Mouse (Mus musculus) forebrain, postnatal 0 days (tissue): ENCODE data around the gene Rnf187. TPM values are rescaled to one million over a fixed set of nuclear protein-coding genes. Genes with fewer than 3 reads are reported as not detected.

Experiments used
- ATAC-seq: fragments of 200-750 bp; cut with Nextera tagmentation; 2 replicates; pipeline ENCODE4 v1.8.0; 2017; ENCODE audit warnings: mild to moderate bottlenecking, moderate library complexity
- DNase-seq: peaks from one replicate; pipeline ENCODE4 v3.0.0-alpha.2; 2015
- H3K27ac ChIP-seq: fragments of 300-500 bp; sonication (generic); 2 replicates; pipeline ENCODE4 v1.5.1; 2014; ENCODE audit warnings: low read depth, mild to moderate bottlenecking, antibody characterized with exemption, low read length, moderate library complexity, mixed read lengths
- H3K27me3 ChIP-seq: fragments of 300-500 bp; sonication (generic); 2 replicates; pipeline ENCODE4 v1.6.1; 2014; ENCODE audit warnings: mild to moderate bottlenecking, low read length, mixed read lengths; ENCODE audit not compliant: insufficient read depth
- H3K36me3 ChIP-seq: fragments of 300-500 bp; sonication (generic); 2 replicates; pipeline ENCODE4 v1.6.1; 2014; ENCODE audit warnings: mild to moderate bottlenecking, moderate library complexity; ENCODE audit not compliant: insufficient read depth
- H3K4me1 ChIP-seq: fragments of 300-500 bp; sonication (generic); 2 replicates; pipeline ENCODE4 v1.6.1; 2014; ENCODE audit warnings: antibody characterized with exemption; ENCODE audit not compliant: insufficient read depth
- H3K4me2 ChIP-seq: fragments of 300-500 bp; sonication (generic); 2 replicates; pipeline ENCODE4 v1.6.1; 2014; ENCODE audit warnings: low read depth, mild to moderate bottlenecking, moderate library complexity
- H3K4me3 ChIP-seq: fragments of 300-500 bp; sonication (generic); 2 replicates; pipeline ENCODE4 v1.5.1; 2014; ENCODE audit warnings: low read depth, low read length, mixed read lengths
- H3K9ac ChIP-seq: fragments of 300-500 bp; sonication (generic); 2 replicates; pipeline ENCODE4 v1.6.1; 2014; ENCODE audit warnings: mild to moderate bottlenecking
- H3K9me3 ChIP-seq: fragments of 300-500 bp; sonication (generic); 2 replicates; pipeline ENCODE4 v1.6.1; 2016; ENCODE audit warnings: low read length
- CTCF ChIP-seq: sonication (generic); IDR thresholded peaks from 2 replicates; pipeline ENCODE4 v1.5.1; 2016; ENCODE audit warnings: antibody characterized with exemption, control low read depth, low read depth
- WGBS: fragments of 180-500 bp; shearing (Covaris S2); extraction: QIAGEN DNeasy Blood & Tissue Kit; methylation state at CpG from one replicate; pipeline ENCODE4 v1.1.7; 2014; 5-methylcytosine and 5-hydroxymethylcytosine counted together
- polyA plus RNA-seq: library from polyadenylated mRNA; unstranded; fragments of >200 nt; fragmentation: Nextera tagmentation; extraction: Ambion mirVana; gene quantifications from 2 replicates; pipeline ENCODE4 v1.2.1, GENCODE M21; 2015
- total RNA-seq: library from RNA; depleted of rRNA; stranded (reverse); fragments of >200 nt; gene quantifications from 2 replicates; pipeline ENCODE4 v1.2.3, GENCODE M21; 2014

Rnf187 gene
- total and polyA plus RNA-seq, 2 experiments from 2014 or later: 608 to 716 TPM

DNA sequence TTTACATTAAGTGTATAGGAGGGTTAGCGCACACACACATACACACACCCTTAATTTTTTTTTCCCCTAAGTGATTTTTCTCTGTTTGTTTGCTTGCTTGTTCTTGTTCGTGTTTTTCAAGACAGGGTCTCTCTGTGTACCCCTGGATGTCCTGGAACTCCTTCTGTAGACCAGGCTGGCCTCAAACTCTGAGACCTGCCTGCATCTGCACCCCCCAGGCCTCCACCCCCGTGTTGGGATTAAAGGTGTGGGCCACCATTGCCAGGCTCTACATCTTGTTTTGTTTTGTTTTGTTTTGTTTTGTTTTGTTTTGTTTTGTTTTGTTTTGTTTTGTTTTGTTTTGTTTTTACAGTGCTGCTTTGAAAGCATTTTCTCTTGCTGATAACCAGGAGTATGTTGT lies 8.6 kb upstream of the Rnf187 start:
- DNase-seq (no peak), ATAC-seq (no peak)
- H3K4me1 ChIP-seq: peaks cover 9% of the 10 kb centered on the region; the same call in 1 of the 2 replicates
- H3K4me3 ChIP-seq: no peak overlapping the region
- no peaks in the 10 kb centered on the region for H3K36me3 ChIP-seq
- no peaks in the 10 kb centered on the region for H3K27me3 ChIP-seq
- peak overlapping the region; percentile 98 for H3K27ac ChIP-seq
- no peak for TF ChIP-seq CTCF
- H3K9me3 ChIP-seq: no peaks in the 10 kb centered on the region
- WGBS: 73% methylated on average over 3 of the region's 3 CpGs
- peak overlapping the region; percentile 64 for H3K4me2 ChIP-seq
- H3K9ac ChIP-seq: peak overlapping the region; percentile 65; the same call in 1 of the 2 replicates

DNA sequence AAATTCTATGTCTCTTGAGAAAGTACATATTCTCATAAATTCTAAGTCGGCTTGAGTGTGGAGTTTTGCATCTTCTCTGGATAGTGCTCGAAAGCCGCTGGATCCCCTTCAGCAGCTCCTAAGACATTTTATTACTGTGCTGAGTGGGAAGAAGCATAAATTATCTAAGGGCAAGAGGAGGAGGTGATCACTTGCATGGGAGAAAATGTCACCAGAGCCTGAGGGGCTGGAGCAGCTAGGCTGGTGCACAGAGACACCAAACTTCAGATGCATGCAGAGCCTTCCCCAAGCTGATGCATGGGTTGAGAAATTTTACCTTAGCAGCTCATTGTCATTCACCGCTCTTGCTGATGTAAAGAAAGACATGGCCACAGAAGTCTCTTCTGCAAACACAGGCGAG lies 5.4 kb upstream of the Rnf187 start:
- ATAC-seq: no peak
- Histone ChIP-seq H3K36me3 (no peaks in the 10 kb centered on the region), H3K27ac (no peak overlapping the region), H3K9ac (no peak overlapping the region), H3K4me3 (no peak overlapping the region), H3K4me1 (peaks cover 5% of the 10 kb centered on the region; the same call in 1 of the 2 replicates), H3K9me3 (no peaks in the 10 kb centered on the region), H3K4me2 (no peak overlapping the region), H3K27me3 (no peaks in the 10 kb centered on the region)
- 75% methylated on average over 5 of the region's 5 CpGs for WGBS
- no peak for DNase-seq
- no peak for TF ChIP-seq CTCF

DNA sequence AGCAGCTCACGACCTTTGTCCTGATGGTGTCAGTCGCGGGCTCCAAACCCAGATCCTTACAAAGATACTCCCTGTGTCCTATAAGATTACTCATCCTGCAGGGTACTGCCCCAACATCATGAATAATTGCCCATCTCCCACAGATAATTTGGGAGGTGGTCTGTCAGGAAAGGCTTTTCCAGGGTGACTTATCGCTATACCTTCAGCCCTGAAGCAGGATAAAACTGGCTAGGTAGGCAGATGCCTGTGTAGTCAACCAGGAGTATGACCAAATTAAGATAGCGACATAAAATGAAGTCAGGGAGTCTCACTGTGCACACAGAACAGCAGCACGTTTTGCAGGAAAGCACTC lies 348 bp upstream of the Rnf187 start:
- Histone ChIP-seq H3K27ac (peak overlapping the region; percentile 93), H3K4me1 (peaks cover 14% of the 10 kb centered on the region), H3K4me2 (peak overlapping the region; percentile 81), H3K36me3 (peaks cover 18% of the 10 kb centered on the region), H3K9ac (peak overlapping the region; percentile 83), H3K4me3 (peak overlapping the region; percentile 80), H3K27me3 (no peaks in the 10 kb centered on the region), H3K9me3 (no peaks in the 10 kb centered on the region)
- no peak for TF ChIP-seq CTCF
- DNase-seq (no peak), ATAC-seq (peak; percentile 16; the same call in 1 of the 2 replicates)
- 13% methylated on average over 6 of the region's 6 CpGs for WGBS

DNA sequence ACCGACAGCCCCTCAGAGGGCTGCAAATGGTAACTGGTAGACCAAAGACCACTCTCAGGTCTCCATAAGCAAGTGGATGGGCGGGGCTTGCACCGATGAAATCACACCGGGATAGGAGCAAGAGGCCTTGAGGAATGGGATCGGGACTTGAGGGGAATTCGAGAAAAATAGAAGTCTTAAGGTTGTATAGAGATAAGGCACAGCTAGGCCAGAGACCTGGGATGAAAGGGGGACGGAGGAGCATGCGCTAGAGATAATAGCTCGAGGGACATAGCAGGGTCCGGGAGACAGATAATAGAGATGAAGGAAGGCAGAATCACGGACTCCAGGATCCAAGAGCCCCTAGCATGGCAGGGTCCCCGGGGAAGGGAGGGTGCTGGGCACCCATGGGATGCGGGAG lies 807 bp downstream of the Rnf187 start:
- Histone ChIP-seq H3K27me3 (no peaks in the 10 kb centered on the region), H3K9ac (peak overlapping the region; percentile 83), H3K9me3 (no peaks in the 10 kb centered on the region), H3K4me1 (peaks cover 14% of the 10 kb centered on the region), H3K36me3 (peaks cover 29% of the 10 kb centered on the region), H3K4me2 (peak overlapping the region; percentile 81), H3K27ac (peak overlapping the region; percentile 93), H3K4me3 (peak overlapping the region; percentile 80)
- ATAC-seq: no peak
- no peak for TF ChIP-seq CTCF
- DNase-seq: peak; percentile 41
- WGBS: 2% methylated on average over 13 of the region's 13 CpGs

DNA sequence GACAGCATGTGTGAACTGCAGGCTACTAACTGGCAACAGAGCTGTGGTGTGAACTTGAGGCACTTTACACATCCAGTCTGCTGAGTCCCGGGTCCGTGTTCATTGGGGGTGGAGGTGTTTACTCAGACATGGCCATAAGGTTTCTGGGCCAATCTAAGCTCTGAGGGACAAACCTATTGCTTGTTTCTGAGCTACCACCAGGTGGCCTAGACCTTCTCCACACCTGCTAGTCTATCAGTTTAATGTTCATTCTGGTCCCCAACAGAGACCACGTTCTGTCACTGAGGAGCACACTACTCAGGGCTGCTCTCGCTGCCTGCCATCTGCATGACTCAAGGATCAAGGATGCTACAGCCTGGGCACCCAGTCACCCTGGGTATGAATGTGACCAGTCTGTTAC lies 7.1 kb downstream of the Rnf187 start:
- WGBS: 81% methylated on average over 4 of the region's 4 CpGs
- TF ChIP-seq CTCF: peak; percentile 41
- H3K4me2 ChIP-seq: no peak overlapping the region
- H3K9ac ChIP-seq: no peak overlapping the region
- H3K9me3 ChIP-seq: no peaks in the 10 kb centered on the region
- H3K27ac ChIP-seq: no peak overlapping the region
- ATAC-seq (peak; percentile 15; the same call in 1 of the 2 replicates), DNase-seq (no peak)
- peaks cover 3% of the 10 kb centered on the region; the same call in 1 of the 2 replicates for H3K4me1 ChIP-seq
- peaks cover 47% of the 10 kb centered on the region for H3K36me3 ChIP-seq
- no peaks in the 10 kb centered on the region for H3K27me3 ChIP-seq
- no peak overlapping the region for H3K4me3 ChIP-seq

DNA sequence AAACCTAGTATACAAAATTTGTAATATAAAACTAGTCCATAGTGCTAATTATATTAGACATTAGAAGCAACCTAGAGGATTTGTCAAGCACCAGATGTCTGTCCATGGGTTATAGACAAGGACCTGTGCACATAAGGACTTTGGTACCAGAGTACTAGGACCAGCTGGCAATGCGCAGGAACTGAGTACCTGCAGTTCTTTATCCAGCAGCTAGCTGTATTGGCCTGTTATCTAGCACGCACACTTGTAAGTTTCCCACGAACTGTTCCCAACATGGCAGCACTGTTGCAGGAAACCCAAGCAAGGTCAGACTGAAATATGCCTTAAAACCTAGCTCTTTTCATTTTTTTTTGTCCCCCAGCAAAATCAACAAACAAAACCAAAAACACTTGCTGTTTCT lies 8.5 kb downstream of the Rnf187 start:
- WGBS: 94% methylated on average over 3 of the region's 3 CpGs

DNA sequence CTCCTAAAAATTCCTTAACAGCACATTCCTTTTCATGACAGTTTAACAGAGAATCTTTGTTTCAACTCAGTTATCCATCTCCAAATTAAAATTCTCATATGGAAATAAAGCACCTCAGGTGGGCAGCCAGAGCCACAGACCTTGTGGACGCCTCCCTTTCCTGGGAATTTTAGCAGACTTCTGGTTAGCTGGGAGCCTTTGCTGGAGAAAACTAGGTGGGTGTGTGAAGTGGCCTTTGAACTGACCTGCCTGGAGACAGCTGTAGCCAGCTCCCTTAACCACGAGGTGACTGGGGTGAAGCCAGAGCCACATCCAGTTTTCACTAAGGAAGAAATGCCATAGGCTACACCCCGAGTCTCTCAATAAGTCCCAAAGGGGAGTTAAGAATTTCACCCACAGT lies 9.1 kb downstream of the Rnf187 start:
- H3K4me3 ChIP-seq: no peak overlapping the region
- no peak overlapping the region for H3K9ac ChIP-seq
- H3K4me2 ChIP-seq: no peak overlapping the region
- no peaks in the 10 kb centered on the region for H3K9me3 ChIP-seq
- H3K27ac ChIP-seq: no peak overlapping the region
- no peak for TF ChIP-seq CTCF
- WGBS: 63% methylated on average over 3 of the region's 3 CpGs
- peaks cover 38% of the 10 kb centered on the region for H3K36me3 ChIP-seq
- H3K4me1 ChIP-seq: peaks cover 3% of the 10 kb centered on the region; the same call in 1 of the 2 replicates
- no peak for ATAC-seq
- no peak for DNase-seq
- H3K27me3 ChIP-seq: no peaks in the 10 kb centered on the region

More for the DNA sequence above, 8.5 kb downstream of the Rnf187 start:
- H3K27me3 ChIP-seq: no peaks in the 10 kb centered on the region
- ATAC-seq (no peak), DNase-seq (no peak)
- H3K9ac ChIP-seq: no peak overlapping the region
- no peak overlapping the region for H3K27ac ChIP-seq
- peaks cover 3% of the 10 kb centered on the region; the same call in 1 of the 2 replicates for H3K4me1 ChIP-seq
- no peaks in the 10 kb centered on the region for H3K9me3 ChIP-seq
- no peak for TF ChIP-seq CTCF
- H3K36me3 ChIP-seq: peaks cover 38% of the 10 kb centered on the region
- H3K4me3 ChIP-seq: no peak overlapping the region
- H3K4me2 ChIP-seq: no peak overlapping the region
